Mouse (Mus musculus): ENCODE measurements at regions not wholly inside any gene's neighbourhood (a gene's known extent, or its start where the extent isn't known, plus 50 kb on each side); places are given as distances from the start of the nearest gene placed in this dataset.
"Not testable (repeated sequence)": the region's sequence is repeated elsewhere in the genome, so short reads cannot be mapped to it uniquely, and the experiment has no call there.

DNA sequence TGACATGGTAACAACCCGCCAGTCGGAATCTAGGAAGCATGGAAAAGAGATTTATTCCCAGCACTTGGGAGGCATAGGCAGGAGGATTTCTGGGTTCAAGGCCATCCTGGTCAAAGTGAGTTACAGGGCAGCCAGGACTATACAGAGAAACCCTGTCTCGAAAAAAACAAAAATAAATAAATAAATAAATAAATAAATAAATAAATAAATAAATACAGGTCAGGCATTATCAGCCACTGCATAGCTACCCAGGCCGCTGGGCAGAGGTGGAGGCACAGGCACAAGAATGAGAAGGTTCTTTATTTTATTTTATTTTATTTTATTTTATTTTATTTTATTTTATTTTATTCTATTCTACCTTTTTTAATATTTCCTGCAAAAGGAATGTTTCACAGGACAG is 2040.7 kb downstream of the Hace1 start:
- CTCF ChIA-PET, result no interaction called here

DNA sequence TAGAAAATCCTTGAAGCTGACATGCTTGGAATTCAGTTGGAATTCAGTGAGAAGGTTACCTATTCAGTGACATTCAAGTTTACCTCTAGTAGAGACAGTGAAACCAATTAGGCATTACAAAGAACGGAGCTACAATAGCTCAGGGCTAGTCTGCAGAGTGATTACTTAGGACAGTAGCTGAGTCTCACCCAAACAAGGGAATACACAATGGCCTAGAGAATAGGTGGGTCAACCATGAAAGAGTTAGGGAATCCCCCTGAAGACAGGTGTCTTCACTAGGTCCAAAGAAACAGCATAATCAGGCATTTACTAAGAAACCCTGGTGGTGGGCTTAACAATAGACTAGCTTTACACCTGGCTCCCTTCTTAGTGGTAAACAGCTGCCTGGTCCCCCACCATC is 2053.7 kb downstream of the Hace1 start:
- CTCF ChIA-PET, result not testable (repeated sequence)

DNA sequence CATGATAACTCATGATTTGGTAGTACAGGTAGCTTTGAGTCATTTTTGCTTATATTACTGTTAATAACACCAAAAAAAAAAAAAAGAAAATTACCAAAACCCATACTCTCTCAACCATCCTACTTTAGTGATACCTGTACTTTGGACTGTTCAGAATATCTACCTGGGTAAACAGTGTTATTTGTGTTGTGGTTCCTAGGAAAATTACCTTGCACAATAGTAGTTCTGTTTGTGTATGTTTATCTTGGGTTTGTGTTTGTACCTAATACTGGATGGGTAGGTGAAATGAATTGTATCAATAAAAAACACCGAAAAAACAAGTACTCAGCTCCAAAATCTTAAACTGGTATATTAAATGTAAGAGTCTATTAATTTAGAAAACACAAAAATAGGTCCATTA is 2074.7 kb downstream of the Hace1 start:
- CTCF ChIA-PET, result interaction anchor here (0.6 kb wide), 1 partner anchor 244 kb away, joined by 3 read pairs; no protein-coding TSS in a partner anchor

DNA sequence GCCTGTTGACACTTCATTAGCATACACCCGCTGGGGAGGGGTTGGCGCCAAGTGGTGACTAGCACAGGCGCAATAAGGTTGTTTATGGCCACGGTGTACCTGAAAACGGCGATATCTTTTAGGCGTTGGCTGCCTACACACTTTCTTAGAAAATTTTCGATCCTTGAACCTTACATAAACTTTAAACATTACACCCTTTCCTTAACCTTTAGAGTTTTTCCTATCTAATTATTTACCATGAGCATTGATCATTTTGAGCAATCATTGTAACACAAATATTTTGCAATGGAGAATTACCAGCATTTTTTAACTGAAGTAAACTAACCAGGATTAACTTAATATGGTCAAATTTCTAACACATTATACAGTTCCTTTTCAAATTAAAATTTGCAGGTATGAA is 2076.6 kb downstream of the Hace1 start:
- CTCF ChIA-PET, result no interaction called here
